In genomic region chr1:37299540-37300491, GRCm38 (mm10) we compare ENCODE assay signal across 8 mouse cellular contexts. TPM values are rescaled to one million over a fixed set of nuclear protein-coding genes. Genes with fewer than 3 reads are reported as not detected.
A peak's percentile ranks its signal among the peaks of the same experiment; 100 is the strongest.
DNase-seq lines count a peak whose midpoint lies in the region; ATAC-seq lines count a peak whose summit lies in the region.

TSS of gene Inpp4a (plus strand) at chr1:37299865.

- no peaks in the 10 kb centered on the region for H3K9me3 ChIP-seq in hindbrain, embryonic 16.5 days (ENCODE audit: control insufficient read depth, low read length)

- 2% methylated on average over 77 of the region's 77 CpGs for WGBS in hindbrain, embryonic 16.5 days
- under 1% methylated on average over 74 of the region's 77 CpGs for WGBS in macrophage (ENCODE audit: missing documents)

- H3K4me3 ChIP-seq in hindbrain, embryonic 16.5 days (ENCODE audit: low read length): peak within 1 kb of the TSS; percentile 99
- H3K4me3 ChIP-seq in macrophage (ENCODE audit: inconsistent target): peak within 1 kb of the TSS; percentile 74

- H3K27me3 ChIP-seq in hindbrain, embryonic 16.5 days (replicated peaks; ENCODE audit: control insufficient read depth, insufficient read depth, low read length): no peaks in the 10 kb centered on the region

- peak within 1 kb of the TSS; percentile 56 for H3K4me2 ChIP-seq in hindbrain, embryonic 16.5 days (ENCODE audit: low read length)

- H3K27ac ChIP-seq in hindbrain, embryonic 16.5 days (ENCODE audit: low read depth, low read length): peak within 1 kb of the TSS; percentile 75
- peak within 1 kb of the TSS; percentile 71 for H3K27ac ChIP-seq in macrophage

- peaks cover 15% of the 10 kb centered on the region for H3K4me1 ChIP-seq in hindbrain, embryonic 16.5 days (ENCODE audit: control insufficient read depth, insufficient read depth, low read depth, low read length)

- peak; percentile 84 for DNase-seq in WW6 (ENCODE audit: low read depth, low spot score)
- DNase-seq in cerebellum, postnatal 4 days (ENCODE audit: low spot score in 2 of 2): peak; percentile 97
- DNase-seq in gastrocnemius, adult 18-20 months (ENCODE audit: low spot score): peak; percentile 93
- DNase-seq in left cerebral cortex, adult 18-20 months (ENCODE audit: low spot score in 2 of 2): peak; percentile 92 to 95
- peak; percentile 92 for DNase-seq in right cerebral cortex, adult 18-20 months
- peak; percentile 95 for DNase-seq in urinary bladder, postnatal 10 days (ENCODE audit: low spot score)

- peak within 1 kb of the TSS; percentile 97 for H3K9ac ChIP-seq in hindbrain, embryonic 16.5 days (ENCODE audit: low read depth, low read length)

- no peaks in the 10 kb centered on the region for H3K36me3 ChIP-seq in hindbrain, embryonic 16.5 days (ENCODE audit: control insufficient read depth, insufficient read depth, low read length)
- no peaks in the 10 kb centered on the region for H3K36me3 ChIP-seq in macrophage (ENCODE audit: inconsistent target)

- H3K79me2 ChIP-seq in macrophage (ENCODE audit: inconsistent target): peaks cover 48% of the 10 kb centered on the region

- peak; percentile 95 for ATAC-seq in hindbrain, embryonic 16.5 days

RNA-seq across cellular contexts. Expression of gene Inpp4a, which starts in this region (rescaled TPM):
- 10 to 100 TPM; 18.8 to 19.2 TPM for total RNA-seq in gastrocnemius, adult 18-20 months (2021)
- 74.5 and 74.9 TPM in 2 replicates for polyA plus RNA-seq in hindbrain, embryonic 16.5 days (2015; fragmentation: Nextera tagmentation; extraction: Ambion mirVana)
- 100 to 1,000 TPM; 212 to 215 TPM for total RNA-seq in left cerebral cortex, adult 18-20 months (2021)
- 100 to 1,000 TPM; 170 to 584 (median 327) TPM for total RNA-seq in macrophage (2018; cell fraction: chromatin; rRNA removed)
- total RNA-seq in macrophage (2018; cell fraction: cytosol; rRNA removed): 10 to 100 TPM; 28.2 to 79.3 (median 60.4) TPM
- 100 to 1,000 TPM in 24 of 26 experiments, 10 to 100 TPM in 2; 95.2 to 376 (median 172) TPM for total RNA-seq in macrophage (2018; cell fraction: nucleus; rRNA removed)
- 13.9 to 36.0 TPM (median 22.9 TPM) in 3 replicates for polyA plus RNA-seq in macrophage (2018)

Comparison
In these comparisons a context has a peak if more than half of its experiments do, and no peak if none do; other contexts are left out.
1. Peak in every context shown above with its lines: DNase-seq, ATAC-seq, H3K4me3 ChIP-seq and H3K27ac ChIP-seq.
2. RNA of gene Inpp4a (total RNA-seq): 212 to 215 TPM in left cerebral cortex, adult 18-20 months; 18.8 to 19.2 TPM in gastrocnemius, adult 18-20 months; every median in the first group is over 10 times any median in the second.